Comparison of ENCODE assay signal across 8 mouse cellular contexts in genomic region chr11:117877917-117878745, GRCm38 (mm10). TPM values are rescaled to one million over a fixed set of nuclear protein-coding genes. Genes with fewer than 3 reads are reported as not detected.
DNase-seq lines count a peak whose midpoint lies in the region; ATAC-seq and TF ChIP-seq lines count a peak whose summit lies in the region.

No protein-coding gene starts in this region.

- peak; percentile 21 for DNase-seq in gastrocnemius, adult 18-20 months (ENCODE audit: low spot score)
- no peak for DNase-seq in gastrocnemius, adult 8-10 months (ENCODE audit: low spot score in 2 of 2)
- DNase-seq in forebrain, postnatal 0 days: peak; percentile 60
- DNase-seq in kidney, adult 9 months: peak; percentile 55
- no peak for DNase-seq in liver, embryonic 13.5 days
- peak; percentile 90 for DNase-seq in naive thymus-derived CD4-positive, alpha-beta T cell, adult 2 months (ENCODE audit: low read depth)
- DNase-seq in urinary bladder, adult 18-20 months (ENCODE audit: low spot score in 2 of 2): no peak

- peaks cover 11% of the 10 kb centered on the region for H3K4me1 ChIP-seq in ES-Bruce4 (ENCODE audit: control insufficient read depth, insufficient read depth, low read length)
- no peaks in the 10 kb centered on the region for H3K4me1 ChIP-seq in forebrain, postnatal 0 days (ENCODE audit: insufficient read depth)
- peaks cover 55% of the 10 kb centered on the region for H3K4me1 ChIP-seq in liver, embryonic 13.5 days (replicated peaks)

- H3K9me3 ChIP-seq in ES-Bruce4 (replicated peaks; ENCODE audit: control insufficient read depth, insufficient read depth, low read length, poor library complexity, severe bottlenecking): no peaks in the 10 kb centered on the region
- H3K9me3 ChIP-seq in forebrain, postnatal 0 days (ENCODE audit: low read length): no peaks in the 10 kb centered on the region
- H3K9me3 ChIP-seq in liver, embryonic 13.5 days (replicated peaks): no peaks in the 10 kb centered on the region

- H3K27me3 ChIP-seq in ES-Bruce4 (ENCODE audit: control insufficient read depth, insufficient read depth, low read length, poor library complexity, severe bottlenecking): no peaks in the 10 kb centered on the region
- no peaks in the 10 kb centered on the region for H3K27me3 ChIP-seq in forebrain, postnatal 0 days (ENCODE audit: insufficient read depth, low read length)
- H3K27me3 ChIP-seq in liver, embryonic 13.5 days: peaks cover 10% of the 10 kb centered on the region

- TF ChIP-seq POLR2A in ES-Bruce4 (IDR thresholded peaks at IDR 0.05; ENCODE audit: insufficient read depth, low read length): no peak

- peak overlapping the region; percentile 34; the same call in 1 of the 2 replicates for H3K4me2 ChIP-seq in forebrain, postnatal 0 days (ENCODE audit: low read depth)
- peak overlapping the region; percentile 41 for H3K4me2 ChIP-seq in liver, embryonic 13.5 days

- no peak for TF ChIP-seq EP300 in ES-Bruce4 (IDR thresholded peaks at IDR 0.05; ENCODE audit: insufficient read depth, low read depth, low read length)

- H3K27ac ChIP-seq in ES-Bruce4 (ENCODE audit: insufficient read depth, low read length): no peak overlapping the region
- no peak overlapping the region for H3K27ac ChIP-seq in forebrain, postnatal 0 days (ENCODE audit: low read depth, low read length)
- H3K27ac ChIP-seq in liver, embryonic 13.5 days: peak overlapping the region; percentile 66

- ATAC-seq in forebrain, postnatal 0 days: peak; percentile 81
- ATAC-seq in liver, embryonic 13.5 days (ENCODE audit: low read depth): peak; percentile 26; the same call in 1 of the 2 replicates

- 14% methylated on average over 13 of the region's 13 CpGs for WGBS in forebrain, postnatal 0 days
- 6% methylated on average over 13 of the region's 13 CpGs for WGBS in liver, embryonic 13.5 days (ENCODE audit: insufficient replicate concordance)

- peak overlapping the region; percentile 36; the same call in 1 of the 2 replicates for H3K9ac ChIP-seq in ES-Bruce4 (ENCODE audit: low read depth, poor library complexity, severe bottlenecking)
- H3K9ac ChIP-seq in forebrain, postnatal 0 days: peak overlapping the region; percentile 25; the same call in 1 of the 2 replicates
- peak overlapping the region; percentile 26; the same call in 1 of the 2 replicates for H3K9ac ChIP-seq in liver, embryonic 13.5 days

- peak overlapping the region; percentile 25; the same call in 1 of the 2 replicates for H3K4me3 ChIP-seq in ES-Bruce4 (ENCODE audit: low read depth, low read length)
- no peak overlapping the region for H3K4me3 ChIP-seq in forebrain, postnatal 0 days (ENCODE audit: low read depth, low read length)
- no peak overlapping the region for H3K4me3 ChIP-seq in liver, embryonic 13.5 days (replicated peaks)

- H3K36me3 ChIP-seq in ES-Bruce4 (ENCODE audit: control insufficient read depth, insufficient read depth, low read length, poor library complexity, severe bottlenecking): no peaks in the 10 kb centered on the region
- H3K36me3 ChIP-seq in forebrain, postnatal 0 days (ENCODE audit: insufficient read depth): no peaks in the 10 kb centered on the region
- no peaks in the 10 kb centered on the region for H3K36me3 ChIP-seq in liver, embryonic 13.5 days

- TF ChIP-seq CTCF in ES-Bruce4 (IDR thresholded peaks at IDR 0.05; ENCODE audit: low read depth, low read length): no peak
- no peak for TF ChIP-seq CTCF in forebrain, postnatal 0 days (IDR thresholded peaks at IDR 0.05; ENCODE audit: low read depth)

RNA-seq across cellular contexts. Expression of gene Tha1, which starts 4.8 kb away (rescaled TPM):
- total RNA-seq in gastrocnemius, adult 18-20 months (2021): 1 to 10 TPM; 3.6 to 4.3 TPM
- total RNA-seq in gastrocnemius, adult 8-10 months (2022): 1 to 10 TPM; 2.7 to 3.8 (median 3.4) TPM
- polyA plus RNA-seq in ES-Bruce4 (2011; ENCODE audit: insufficient read depth, insufficient read length, low read depth, missing spikeins): 0.52 and 1.1 TPM in 2 replicates
- total RNA-seq in forebrain, postnatal 0 days (2014; rRNA removed): 5.9 and 8.2 TPM in 2 replicates
- polyA plus RNA-seq in forebrain, postnatal 0 days (2015; fragmentation: Nextera tagmentation; extraction: Ambion mirVana): 2.6 and 2.9 TPM in 2 replicates
- polyA plus RNA-seq in liver, embryonic 13.5 days (2015; fragmentation: Nextera tagmentation; extraction: Ambion mirVana): 1.4 and 1.9 TPM in 2 replicates

RNA-seq across cellular contexts. Expression of gene Tmem235, which starts 17.6 kb away (rescaled TPM):
- total RNA-seq in gastrocnemius, adult 18-20 months (2021): not detected
- not detected for total RNA-seq in gastrocnemius, adult 8-10 months (2022)
- polyA plus RNA-seq in ES-Bruce4 (2011; ENCODE audit: insufficient read depth, insufficient read length, low read depth, missing spikeins): 0.37 TPM in 1 of 2 replicates, not detected in the other
- total RNA-seq in forebrain, postnatal 0 days (2014; rRNA removed): not detected in 2 replicates
- polyA plus RNA-seq in forebrain, postnatal 0 days (2015; fragmentation: Nextera tagmentation; extraction: Ambion mirVana): not detected in 2 replicates
- not detected in 2 replicates for polyA plus RNA-seq in liver, embryonic 13.5 days (2015; fragmentation: Nextera tagmentation; extraction: Ambion mirVana)

RNA-seq across cellular contexts. Expression of gene Birc5, which starts 29.1 kb away (rescaled TPM):
- total RNA-seq in gastrocnemius, adult 18-20 months (2021): not detected
- under 1 TPM in 1 of 4 experiments, not detected in 3; 0.24 TPM for total RNA-seq in gastrocnemius, adult 8-10 months (2022)
- polyA plus RNA-seq in ES-Bruce4 (2011; ENCODE audit: insufficient read depth, insufficient read length, low read depth, missing spikeins): 171 and 183 TPM in 2 replicates
- 5.7 and 6.2 TPM in 2 replicates for total RNA-seq in forebrain, postnatal 0 days (2014; rRNA removed)
- 24.9 and 31.4 TPM in 2 replicates for polyA plus RNA-seq in forebrain, postnatal 0 days (2015; fragmentation: Nextera tagmentation; extraction: Ambion mirVana)
- polyA plus RNA-seq in liver, embryonic 13.5 days (2015; fragmentation: Nextera tagmentation; extraction: Ambion mirVana): 407 and 437 TPM in 2 replicates

RNA-seq across cellular contexts. Expression of gene Tk1, which starts 52.2 kb away (rescaled TPM):
- total RNA-seq in gastrocnemius, adult 18-20 months (2021): 1 to 10 TPM; 3.0 to 4.7 TPM
- total RNA-seq in gastrocnemius, adult 8-10 months (2022): 1 to 10 TPM; 2.5 to 5.4 (median 4.1) TPM
- 35.7 and 40.3 TPM in 2 replicates for polyA plus RNA-seq in ES-Bruce4 (2011; ENCODE audit: insufficient read depth, insufficient read length, low read depth, missing spikeins)
- 10.3 and 29.8 TPM in 2 replicates for total RNA-seq in forebrain, postnatal 0 days (2014; rRNA removed)
- 11.1 and 12.2 TPM in 2 replicates for polyA plus RNA-seq in forebrain, postnatal 0 days (2015; fragmentation: Nextera tagmentation; extraction: Ambion mirVana)
- polyA plus RNA-seq in liver, embryonic 13.5 days (2015; fragmentation: Nextera tagmentation; extraction: Ambion mirVana): 150 TPM in 2 replicates

RNA-seq across cellular contexts. Expression of gene Afmid, which starts 52.4 kb away (rescaled TPM):
- total RNA-seq in gastrocnemius, adult 18-20 months (2021): 1 to 10 TPM; 2.8 to 4.5 TPM
- total RNA-seq in gastrocnemius, adult 8-10 months (2022): 1 to 10 TPM; 2.0 to 4.6 (median 3.4) TPM
- 3.6 and 5.0 TPM in 2 replicates for polyA plus RNA-seq in ES-Bruce4 (2011; ENCODE audit: insufficient read depth, insufficient read length, low read depth, missing spikeins)
- 3.6 and 3.8 TPM in 2 replicates for total RNA-seq in forebrain, postnatal 0 days (2014; rRNA removed)
- 7.4 and 8.8 TPM in 2 replicates for polyA plus RNA-seq in forebrain, postnatal 0 days (2015; fragmentation: Nextera tagmentation; extraction: Ambion mirVana)
- 7.8 and 8.8 TPM in 2 replicates for polyA plus RNA-seq in liver, embryonic 13.5 days (2015; fragmentation: Nextera tagmentation; extraction: Ambion mirVana)

Comparison
In these comparisons a context has a peak if more than half of its experiments do, and no peak if none do; other contexts are left out.
1. DNase-seq: peak in gastrocnemius, adult 18-20 months (single experiment), forebrain, postnatal 0 days (single experiment), kidney, adult 9 months (single experiment) and naive thymus-derived CD4-positive, alpha-beta T cell, adult 2 months (single experiment); none in gastrocnemius, adult 8-10 months (0 of 2), liver, embryonic 13.5 days (single experiment) and urinary bladder, adult 18-20 months (0 of 2).
2. Peak in every context shown above with its lines, with median percentiles within 50 percentile points of each other: H3K9ac ChIP-seq.